Mouse (Mus musculus) spleen, adult 2 months (tissue): Measurements from ENCODE around the gene Gng5.

Experiments
- CTCF ChIP-seq: fragments of 200-500 bp; IDR thresholded peaks from 2 replicates; pipeline ENCODE4 v1.5.1; 2011; ENCODE audit warnings: mild to moderate bottlenecking, inconsistent platforms; ENCODE audit not compliant: insufficient read depth, insufficient read length, insufficient replicate concordance; ENCODE audit errors: extremely low read depth
- POLR2A ChIP-seq: fragments of 200-500 bp; IDR thresholded peaks from 2 replicates; pipeline ENCODE4 v1.6.1; 2011; ENCODE audit warnings: low read depth, low read length, inconsistent platforms

GRCm38 (mm10) chr3:146521652-146522020 is 22.0 kb downstream of the Gng5 start:
- no peak for TF ChIP-seq CTCF
- TF ChIP-seq POLR2A, result no peak
